Mouse (Mus musculus): ENCODE data around the gene Slc5a2.

- TF ChIP-seq CTCF (conservative IDR thresholded peaks at IDR 0.05; ENCODE audit: insufficient read depth, insufficient read length, low read depth, low read length) = no peak
- TF ChIP-seq POLR2A (IDR thresholded peaks at IDR 0.05; ENCODE audit: low read depth, low read length) = no peak
These were observed 15.5 kb upstream of the Slc5a2 start for GRCm38 (mm10) chr7:128249998-128250397.

All from kidney, adult 2 months (tissue).